Mouse (Mus musculus) forebrain, embryonic 13.5 days (tissue): ENCODE results near the gene Ranbp3. TPM values are rescaled to one million over a fixed set of nuclear protein-coding genes. Genes with fewer than 3 reads are reported as not detected.
A peak's percentile ranks its signal among the peaks of the same experiment; 100 is the strongest.

Experiments
- ATAC-seq: fragments of 200-750 bp; cut with Nextera tagmentation; 2 replicates; pipeline ENCODE4 v1.8.0; 2017
- H3K27ac ChIP-seq: fragments of 300-500 bp; sonication (generic); 2 replicates; pipeline ENCODE4 v1.5.1; 2015; ENCODE audit warnings: inconsistent platforms, mild to moderate bottlenecking, moderate library complexity
- H3K27me3 ChIP-seq: fragments of 300-500 bp; sonication (generic); 2 replicates; pipeline ENCODE4 v1.6.1; 2015; ENCODE audit warnings: mild to moderate bottlenecking, inconsistent platforms
- H3K36me3 ChIP-seq: fragments of 300-500 bp; sonication (generic); 2 replicates; pipeline ENCODE4 v1.6.1; 2015; ENCODE audit warnings: mild to moderate bottlenecking, inconsistent platforms; ENCODE audit not compliant: poor library complexity, severe bottlenecking
- H3K4me1 ChIP-seq: fragments of 300-500 bp; sonication (generic); 2 replicates; pipeline ENCODE4 v1.6.1; 2015; ENCODE audit warnings: inconsistent platforms
- H3K4me2 ChIP-seq: fragments of 300-500 bp; sonication (generic); 2 replicates; pipeline ENCODE4 v1.6.1; 2015; ENCODE audit warnings: inconsistent platforms, mild to moderate bottlenecking, moderate library complexity
- H3K4me3 ChIP-seq: fragments of 300-500 bp; sonication (generic); 2 replicates; pipeline ENCODE4 v1.5.1; 2015; ENCODE audit warnings: mild to moderate bottlenecking, inconsistent platforms
- H3K9ac ChIP-seq: fragments of 300-500 bp; sonication (generic); 2 replicates; pipeline ENCODE4 v1.6.1; 2015; ENCODE audit warnings: mild to moderate bottlenecking, inconsistent platforms
- H3K9me3 ChIP-seq: fragments of 300-500 bp; sonication (generic); replicated peaks from 2 replicates; pipeline ENCODE4 v1.6.1; 2016; ENCODE audit warnings: inconsistent platforms
- WGBS: fragments of 180-500 bp; shearing (Covaris S2); methylation state at CpG from one replicate; pipeline ENCODE4 v1.1.7; 2015; 5-methylcytosine and 5-hydroxymethylcytosine counted together
- polyA plus RNA-seq: library from polyadenylated mRNA; unstranded; fragments of >200 nt; fragmentation: Nextera tagmentation; extraction: Ambion mirVana; gene quantifications from 2 replicates; pipeline ENCODE4 v1.2.1, GENCODE M21; 2015

The Ranbp3 gene
- polyA plus RNA-seq, 1 experiment from 2014 or later = 112 TPM

GRCm38 (mm10) chr17:56729656-56730055, 56.6 kb downstream of the Ranbp3 start:
- H3K9ac ChIP-seq = no peak overlapping the region
- no peak overlapping the region for H3K4me2 ChIP-seq
- H3K4me3 ChIP-seq = no peak overlapping the region
- H3K36me3 ChIP-seq = peaks cover 7% of the 10 kb centered on the region; the same call in 1 of the 2 replicates
- 0 out of 2 replicates have a peak, but pooled peaks cover 3% of the 10 kb centered on the region for H3K9me3 ChIP-seq
- H3K27me3 ChIP-seq = no peaks in the 10 kb centered on the region
- 22% methylated on average over 2 of the region's 2 CpGs for WGBS
- no peak overlapping the region for H3K27ac ChIP-seq
- ATAC-seq = no peak
- peaks cover 29% of the 10 kb centered on the region for H3K4me1 ChIP-seq

DNA sequence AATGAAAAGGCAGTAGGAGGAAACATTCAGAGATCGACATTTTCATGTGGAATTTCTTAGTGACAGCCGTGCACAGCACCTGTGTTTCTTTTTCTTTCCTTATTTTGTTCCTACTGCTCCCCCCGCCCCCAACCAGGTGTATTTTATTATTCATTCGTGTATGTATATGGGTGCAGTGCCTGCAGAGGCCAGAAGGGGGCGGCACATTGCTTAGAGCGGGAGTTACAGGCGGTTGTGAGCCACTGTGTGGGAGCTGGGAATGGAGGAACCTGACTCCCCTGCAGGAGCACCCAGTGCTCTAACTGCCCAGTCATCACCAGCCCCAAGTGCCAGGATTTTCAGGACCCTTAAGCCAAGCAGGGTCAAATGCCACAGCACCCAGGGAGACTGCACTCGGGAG, 63.4 kb downstream of the Ranbp3 start:
- Histone ChIP-seq H3K27ac (no peak overlapping the region), H3K9ac (no peak overlapping the region), H3K4me1 (no peaks in the 10 kb centered on the region), H3K4me2 (no peak overlapping the region), H3K4me3 (no peak overlapping the region), H3K27me3 (0 out of 2 replicates have a peak, but pooled peaks cover 5% of the 10 kb centered on the region), H3K36me3 (no peaks in the 10 kb centered on the region), H3K9me3 (no peaks in the 10 kb centered on the region)
- WGBS = 43% methylated on average over 8 of the region's 8 CpGs
- ATAC-seq = no peak

DNA sequence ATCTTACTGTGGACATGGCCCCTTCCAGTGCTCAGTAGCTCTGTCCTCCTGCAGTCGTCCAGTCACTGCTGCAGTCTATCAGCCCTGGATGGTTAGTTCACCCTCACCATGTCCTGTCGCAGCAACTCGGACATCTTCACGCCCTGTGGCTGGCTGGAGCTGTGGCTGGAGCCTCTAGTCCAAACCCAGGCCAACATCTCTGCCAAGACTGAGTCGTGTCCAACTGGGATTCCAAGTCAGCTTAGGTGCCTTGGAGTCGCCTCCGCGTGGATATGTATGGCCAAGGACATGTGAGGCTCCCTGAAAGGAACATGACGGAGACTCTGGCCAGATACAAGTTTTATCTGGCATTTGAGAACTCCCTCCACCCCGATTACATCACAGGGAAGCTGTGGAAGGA, 65.1 kb downstream of the Ranbp3 start:
- Histone ChIP-seq H3K4me3 (no peak overlapping the region), H3K27ac (no peak overlapping the region), H3K9ac (no peak overlapping the region), H3K4me1 (no peaks in the 10 kb centered on the region), H3K9me3 (no peaks in the 10 kb centered on the region), H3K4me2 (no peak overlapping the region), H3K36me3 (no peaks in the 10 kb centered on the region), H3K27me3 (0 out of 2 replicates have a peak, but pooled peaks cover 5% of the 10 kb centered on the region)
- no peak for ATAC-seq
- 86% methylated on average over 10 of the region's 10 CpGs for WGBS

DNA sequence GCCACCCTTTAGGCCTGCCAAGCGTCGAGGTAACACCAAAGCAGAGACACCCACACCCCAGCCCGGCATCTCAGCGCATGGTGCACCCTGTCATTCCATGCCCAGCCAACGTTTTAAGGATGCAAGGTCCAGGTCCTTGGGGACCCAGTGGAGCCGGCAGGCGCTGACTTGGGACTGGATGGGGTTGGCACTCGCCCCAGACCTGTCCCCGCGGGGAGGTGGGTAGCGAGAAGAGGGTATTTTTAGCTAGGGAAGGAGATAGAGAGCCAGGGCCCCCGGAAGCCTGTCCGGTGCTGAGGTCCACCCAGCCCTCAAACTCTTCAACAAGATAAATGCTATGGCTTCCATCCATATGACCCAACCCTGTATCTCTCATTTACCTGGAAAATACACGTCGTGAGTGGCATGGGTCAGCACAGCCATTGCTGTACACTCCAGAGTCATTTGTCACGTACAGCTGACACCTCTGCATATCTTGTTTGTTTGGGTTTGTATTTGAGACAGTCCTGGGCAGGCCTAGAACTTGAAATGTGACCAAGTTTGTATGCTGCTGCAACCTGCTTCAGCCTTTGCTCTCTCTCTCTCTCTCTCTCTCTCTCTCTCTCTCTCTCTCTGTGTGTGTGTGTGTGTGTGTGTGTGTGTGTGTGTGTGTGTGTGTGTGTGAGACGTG, 67.2 kb downstream of the Ranbp3 start:
- Histone ChIP-seq H3K36me3 (no peaks in the 10 kb centered on the region), H3K9ac (no peak overlapping the region), H3K4me3 (no peak overlapping the region), H3K27me3 (0 out of 2 replicates have a peak, but pooled peaks cover 5% of the 10 kb centered on the region), H3K4me2 (no peak overlapping the region), H3K4me1 (no peaks in the 10 kb centered on the region), H3K9me3 (no peaks in the 10 kb centered on the region), H3K27ac (no peak overlapping the region)
- ATAC-seq = no peak
- WGBS = 82% methylated on average over 17 of the region's 17 CpGs

- no peaks in the 10 kb centered on the region for H3K9me3 ChIP-seq
- H3K27ac ChIP-seq = no peak overlapping the region
- WGBS = 78% methylated on average over 17 of the region's 17 CpGs
- no peaks in the 10 kb centered on the region for H3K36me3 ChIP-seq
- 0 out of 2 replicates have a peak, but pooled peaks cover 5% of the 10 kb centered on the region for H3K27me3 ChIP-seq
- H3K4me2 ChIP-seq = no peak overlapping the region
- no peak overlapping the region for H3K9ac ChIP-seq
- no peak overlapping the region for H3K4me3 ChIP-seq
- H3K4me1 ChIP-seq = no peaks in the 10 kb centered on the region
- ATAC-seq = no peak
These were observed 67.7 kb downstream of the Ranbp3 start for GRCm38 (mm10) chr17:56740788-56741160.

DNA sequence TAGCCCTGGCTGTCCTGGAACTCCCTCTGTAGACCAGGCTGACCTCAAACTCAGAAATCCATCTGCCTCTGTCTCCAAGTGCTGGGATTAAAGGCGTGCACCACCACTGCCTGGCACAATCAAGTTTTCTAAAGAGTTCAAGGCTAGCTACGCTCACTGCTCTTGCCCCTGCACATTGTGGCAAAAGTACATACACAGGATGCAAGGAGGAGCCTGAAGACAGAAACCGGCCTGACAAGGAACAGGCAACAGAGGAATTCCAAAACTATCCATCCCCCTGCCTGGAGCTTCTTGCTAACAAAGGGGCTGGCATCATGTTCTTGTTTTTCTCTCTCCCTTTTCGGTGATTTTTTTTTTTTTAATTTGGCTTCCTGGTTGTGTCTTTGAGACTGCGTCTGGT, 71.1 kb downstream of the Ranbp3 start:
- Histone ChIP-seq H3K9me3 (no peaks in the 10 kb centered on the region), H3K4me1 (no peaks in the 10 kb centered on the region), H3K27ac (no peak overlapping the region), H3K4me2 (no peak overlapping the region), H3K4me3 (no peak overlapping the region), H3K9ac (no peak overlapping the region), H3K27me3 (peaks cover 6% of the 10 kb centered on the region; the same call in 1 of the 2 replicates), H3K36me3 (no peaks in the 10 kb centered on the region)
- no peak for ATAC-seq
- 60% methylated on average over 5 of the region's 5 CpGs for WGBS

- Histone ChIP-seq H3K4me1 (no peaks in the 10 kb centered on the region), H3K9me3 (no peaks in the 10 kb centered on the region), H3K27ac (no peak overlapping the region), H3K9ac (peak overlapping the region; percentile 7; the same call in 1 of the 2 replicates), H3K4me2 (peak overlapping the region; percentile 52), H3K27me3 (peaks cover 75% of the 10 kb centered on the region), H3K4me3 (peak overlapping the region; percentile 27), H3K36me3 (no peaks in the 10 kb centered on the region)
- peak; percentile 82 for ATAC-seq
- 27% methylated on average over 70 of the region's 71 CpGs for WGBS
These were observed 78.4 kb downstream of the Ranbp3 start for GRCm38 (mm10) chr17:56751404-56752072.

- Histone ChIP-seq H3K9me3 (no peaks in the 10 kb centered on the region), H3K27ac (no peak overlapping the region), H3K27me3 (peaks cover 92% of the 10 kb centered on the region), H3K4me2 (no peak overlapping the region; the same call in 1 of the 2 replicates), H3K36me3 (no peaks in the 10 kb centered on the region), H3K4me1 (peaks cover 18% of the 10 kb centered on the region), H3K9ac (no peak overlapping the region), H3K4me3 (no peak overlapping the region)
- ATAC-seq = no peak
- 20% methylated on average over 14 of the region's 15 CpGs for WGBS
These were observed 80.4 kb downstream of the Ranbp3 start for GRCm38 (mm10) chr17:56753452-56753851.

DNA sequence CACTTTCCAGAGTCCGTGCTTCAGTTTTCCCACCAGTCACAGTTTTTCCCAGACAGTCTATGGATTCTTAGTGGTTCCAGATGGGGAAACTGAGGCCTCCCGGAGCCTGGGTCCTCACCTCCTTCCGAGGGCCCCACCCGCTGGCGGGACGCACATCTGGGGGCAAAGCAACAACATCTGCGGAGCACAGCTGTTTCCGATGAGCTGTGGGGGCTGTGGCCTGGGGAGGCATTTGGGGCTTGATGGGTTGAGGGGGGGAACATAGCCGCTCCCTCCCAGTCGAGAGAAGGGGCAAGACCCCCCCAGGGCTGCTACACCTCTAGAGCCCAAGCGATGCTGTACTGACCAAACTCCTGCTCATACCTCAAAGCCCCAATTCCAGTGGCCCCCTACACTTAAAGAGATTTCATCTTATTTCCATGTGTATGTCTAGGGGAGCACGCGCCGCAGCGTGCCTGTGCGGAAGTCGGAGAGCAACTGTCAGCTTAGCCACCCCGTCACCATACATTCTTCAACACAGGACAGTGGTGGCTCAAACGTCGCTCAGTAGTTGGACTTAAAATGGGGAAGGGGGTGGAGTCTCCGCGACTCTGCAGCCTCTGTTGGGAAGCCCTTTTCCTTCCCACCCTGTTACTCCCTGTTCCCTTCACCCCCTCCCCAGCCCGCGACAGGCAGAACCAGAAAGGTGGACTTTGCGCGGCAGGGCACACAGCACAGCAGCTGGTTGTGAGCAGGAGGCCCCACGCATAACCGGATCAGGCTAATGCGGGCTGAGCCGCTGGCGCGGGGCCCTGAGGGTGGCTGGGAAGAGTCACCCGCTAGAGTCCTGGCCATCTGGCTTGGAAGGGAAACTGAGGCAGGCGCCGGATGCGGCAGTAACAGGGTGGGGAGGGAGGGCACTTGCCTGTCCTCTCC, 81.4 kb downstream of the Ranbp3 start:
- H3K36me3 ChIP-seq = no peaks in the 10 kb centered on the region
- no peaks in the 10 kb centered on the region for H3K9me3 ChIP-seq
- no peak overlapping the region for H3K27ac ChIP-seq
- H3K4me2 ChIP-seq = no peak overlapping the region
- peaks cover 96% of the 10 kb centered on the region for H3K27me3 ChIP-seq
- ATAC-seq = no peak
- H3K9ac ChIP-seq = no peak overlapping the region
- 16% methylated on average over 36 of the region's 36 CpGs for WGBS
- no peak overlapping the region for H3K4me3 ChIP-seq
- H3K4me1 ChIP-seq = peaks cover 18% of the 10 kb centered on the region

- Histone ChIP-seq H3K27me3 (peaks cover 88% of the 10 kb centered on the region), H3K4me2 (peak overlapping the region; percentile 80), H3K4me3 (peak overlapping the region; percentile 41), H3K27ac (no peak overlapping the region), H3K9me3 (no peaks in the 10 kb centered on the region), H3K36me3 (no peaks in the 10 kb centered on the region), H3K9ac (peak overlapping the region; percentile 58), H3K4me1 (peaks cover 21% of the 10 kb centered on the region)
- ATAC-seq = peak; percentile 14
- 1% methylated on average over 51 of the region's 51 CpGs for WGBS
These were observed 83.8 kb downstream of the Ranbp3 start for GRCm38 (mm10) chr17:56756703-56757399.

DNA sequence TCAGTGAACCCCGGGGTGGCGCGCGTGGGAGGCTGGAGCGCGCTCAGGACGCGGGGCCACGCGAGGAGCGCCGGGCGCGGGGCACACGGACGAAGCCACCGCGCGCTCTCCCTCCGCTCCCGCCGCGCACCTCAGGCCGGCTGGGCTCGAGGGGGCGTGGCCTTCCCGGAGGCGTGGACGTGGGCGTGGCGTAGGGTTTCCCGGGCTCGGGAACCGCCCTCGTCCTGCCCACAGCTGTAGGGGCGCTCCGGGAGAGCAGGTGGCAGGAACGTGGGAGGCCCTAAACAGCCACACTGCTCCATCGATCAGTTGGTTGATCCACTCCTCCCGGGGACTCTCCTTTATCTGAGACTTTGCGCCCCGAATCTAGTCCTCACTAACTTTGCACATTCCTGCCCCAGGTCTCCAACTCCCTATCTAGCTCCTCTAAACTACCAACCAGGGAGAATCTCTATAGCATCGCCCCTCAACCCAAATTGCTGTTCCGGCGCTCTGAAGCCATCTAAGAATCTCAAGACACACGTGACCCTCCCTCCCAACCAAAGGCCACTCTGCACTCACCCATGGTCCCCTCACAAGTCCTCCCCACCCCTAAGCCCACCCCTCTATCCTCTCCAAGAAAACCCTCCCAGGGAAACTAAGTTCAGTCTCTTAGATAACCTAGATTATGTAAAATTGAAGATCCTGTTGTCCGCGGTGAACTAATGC, 84.5 kb downstream of the Ranbp3 start, which contains the start of gene Nrtn:
Gene Nrtn (minus strand): TSS at position 115 of the 708 bp plus-strand sequence.
- peak within 1 kb of the TSS; percentile 58 for H3K9ac ChIP-seq
- H3K27ac ChIP-seq = no peak within 1 kb of the TSS
- ATAC-seq = peak; percentile 46
- H3K27me3 ChIP-seq = peaks cover 81% of the 10 kb centered on the region
- H3K4me2 ChIP-seq = peak within 1 kb of the TSS; percentile 80
- peak within 1 kb of the TSS; percentile 41 for H3K4me3 ChIP-seq
- H3K36me3 ChIP-seq = no peaks in the 10 kb centered on the region
- under 1% methylated on average over 33 of the region's 48 CpGs for WGBS
- no peaks in the 10 kb centered on the region for H3K9me3 ChIP-seq
- H3K4me1 ChIP-seq = peaks cover 27% of the 10 kb centered on the region
